Mouse (Mus musculus) stomach, postnatal 0 days (tissue): ENCODE measurements around the gene Ndnf. TPM values are rescaled to one million over a fixed set of nuclear protein-coding genes. Genes with fewer than 3 reads are reported as not detected.

Experiments
- ATAC-seq: fragments of 200-750 bp; cut with Nextera tagmentation; 2 replicates; pipeline ENCODE4 v1.8.0; 2017; ENCODE audit not compliant: low FRiP score, low TSS enrichment
- DNase-seq: peaks from one replicate; pipeline ENCODE4 v3.0.0-alpha.2; 2016; ENCODE audit warnings: low spot score
- H3K27ac ChIP-seq: fragments of 300-500 bp; sonication (generic); replicated peaks from 2 replicates; pipeline ENCODE4 v1.5.1; 2014; ENCODE audit warnings: mild to moderate bottlenecking, control low read depth
- H3K27me3 ChIP-seq: fragments of 300-500 bp; sonication (generic); 2 replicates; pipeline ENCODE4 v1.6.1; 2014; ENCODE audit warnings: low read length; ENCODE audit not compliant: control insufficient read depth, insufficient read depth
- H3K36me3 ChIP-seq: fragments of 300-500 bp; sonication (generic); 2 replicates; pipeline ENCODE4 v1.6.1; 2014; ENCODE audit warnings: low read length, mixed read lengths; ENCODE audit not compliant: control insufficient read depth, insufficient read depth
- H3K4me1 ChIP-seq: fragments of 300-500 bp; sonication (generic); replicated peaks from 2 replicates; pipeline ENCODE4 v1.6.1; 2014; ENCODE audit warnings: antibody characterized with exemption; ENCODE audit not compliant: control insufficient read depth, insufficient read depth
- H3K4me2 ChIP-seq: fragments of 300-500 bp; sonication (generic); replicated peaks from 2 replicates; pipeline ENCODE4 v1.6.1; 2014; ENCODE audit warnings: low read depth, mild to moderate bottlenecking, control low read depth, moderate library complexity
- H3K4me3 ChIP-seq: fragments of 300-500 bp; sonication (generic); 2 replicates; pipeline ENCODE4 v1.5.1; 2014; ENCODE audit warnings: low read depth, low read length, control low read depth
- H3K9ac ChIP-seq: fragments of 300-500 bp; sonication (generic); 2 replicates; pipeline ENCODE4 v1.6.1; 2014; ENCODE audit warnings: mild to moderate bottlenecking, low read length, control low read depth, mixed read lengths
- H3K9me3 ChIP-seq: fragments of 300-500 bp; sonication (generic); 2 replicates; pipeline ENCODE4 v1.6.1; 2016; ENCODE audit warnings: low read length; ENCODE audit not compliant: control insufficient read depth
- CTCF ChIP-seq: IDR thresholded peaks from 2 replicates; pipeline ENCODE4 v1.5.1; 2016; ENCODE audit warnings: antibody characterized with exemption, low read depth, mild to moderate bottlenecking, moderate library complexity
- EP300 ChIP-seq: optimal IDR thresholded peaks from 2 replicates; pipeline ENCODE3; 2016; ENCODE audit warnings: antibody characterized with exemption
- WGBS: fragments of 180-500 bp; shearing (Covaris S2); extraction: QIAGEN DNeasy Blood & Tissue Kit; methylation state at CpG from one replicate; pipeline ENCODE4 v1.1.7; 2014; 5-methylcytosine and 5-hydroxymethylcytosine counted together
- polyA plus RNA-seq: library from polyadenylated mRNA; unstranded; fragments of >200 nt; fragmentation: Nextera tagmentation; extraction: Ambion mirVana; gene quantifications from 2 replicates; pipeline ENCODE4 v1.2.1, GENCODE M21; 2015

Ndnf gene
- polyA plus RNA-seq, 1 experiment from 2014 or later, result 2.7 TPM

DNA sequence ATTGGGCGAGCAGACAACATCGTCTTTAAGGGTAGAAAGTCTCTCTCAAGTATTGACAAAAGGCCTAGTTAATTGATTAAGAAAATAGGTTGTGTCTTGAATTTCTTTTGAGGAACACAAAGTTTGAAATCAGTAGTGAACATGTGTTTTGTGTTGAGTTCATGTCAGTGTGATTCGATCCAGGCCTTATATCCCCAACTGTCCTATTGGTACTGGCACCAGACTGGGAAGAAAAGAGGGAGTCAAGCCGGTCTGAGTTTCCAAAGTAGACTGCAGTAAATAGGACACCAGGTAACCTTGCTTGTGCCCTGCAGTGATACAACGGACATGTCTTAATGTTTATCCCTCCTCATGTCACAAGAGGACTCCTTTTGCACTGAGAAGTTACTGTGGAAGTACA lies 87.8 kb downstream of the Ndnf start:
- no peak overlapping the region for H3K4me3 ChIP-seq
- ATAC-seq (no peak), DNase-seq (no peak)
- H3K27ac ChIP-seq, result no peak overlapping the region
- WGBS, result 76% methylated on average over 5 of the region's 5 CpGs
- no peak overlapping the region for H3K9ac ChIP-seq
- TF ChIP-seq CTCF, result no peak
- TF ChIP-seq EP300, result no peak
- no peak overlapping the region for H3K4me2 ChIP-seq
- H3K27me3 ChIP-seq, result no peaks in the 10 kb centered on the region
- H3K4me1 ChIP-seq, result no peaks in the 10 kb centered on the region
- no peaks in the 10 kb centered on the region for H3K9me3 ChIP-seq
- no peaks in the 10 kb centered on the region for H3K36me3 ChIP-seq

DNA sequence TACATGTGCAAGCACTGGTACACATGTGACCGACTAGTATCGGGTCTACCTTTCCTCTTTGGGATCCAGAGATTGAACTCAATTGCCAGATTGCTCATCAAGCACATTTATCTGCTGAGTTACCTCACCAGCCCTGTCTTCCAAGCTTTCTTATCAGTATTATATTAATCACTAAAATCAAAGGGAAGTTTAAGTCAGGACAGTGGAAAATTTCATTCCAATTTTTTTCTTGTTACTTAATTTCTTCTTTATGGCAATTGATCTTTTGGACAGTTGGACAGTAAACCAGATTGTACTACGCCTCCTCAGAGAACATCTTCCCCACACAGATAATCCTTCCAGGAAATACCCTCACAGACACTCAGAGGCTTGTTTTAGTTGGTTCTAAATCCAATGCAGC lies 88.7 kb downstream of the Ndnf start:
- ATAC-seq (no peak), DNase-seq (no peak)
- Histone ChIP-seq H3K4me1 (no peaks in the 10 kb centered on the region), H3K4me2 (no peak overlapping the region), H3K9me3 (no peaks in the 10 kb centered on the region), H3K27me3 (no peaks in the 10 kb centered on the region), H3K27ac (no peak overlapping the region), H3K9ac (no peak overlapping the region), H3K36me3 (no peaks in the 10 kb centered on the region), H3K4me3 (no peak overlapping the region)
- no peak for TF ChIP-seq CTCF
- TF ChIP-seq EP300, result no peak
- 71% methylated on average over 3 of the region's 3 CpGs for WGBS

Other genes starting within 250 kb of the Ndnf start
- 0.65 and 0.84 TPM in 2 replicates for gene Tnip3, start 146.3 kb upstream of the Ndnf start, polyA plus RNA-seq
- gene Prdm5, start 107.4 kb downstream of the Ndnf start, polyA plus RNA-seq, result 7.2 and 7.3 TPM in 2 replicates